Mouse (Mus musculus) lung, adult 2 months (tissue): ENCODE results near the gene Ebf1.

ENCODE experiments used
- CTCF ChIP-seq: fragments of 200-500 bp; IDR thresholded peaks from 2 replicates; pipeline ENCODE4 v1.5.1; 2011; ENCODE audit warnings: mild to moderate bottlenecking, low read length, control low read depth; ENCODE audit not compliant: insufficient read depth
- POLR2A ChIP-seq: fragments of 200-500 bp; IDR thresholded peaks from 2 replicates; pipeline ENCODE4 v1.6.1; 2011; ENCODE audit warnings: low read depth, mild to moderate bottlenecking, control low read depth, low read length, borderline replicate concordance; ENCODE audit errors: extremely low read depth

DNA sequence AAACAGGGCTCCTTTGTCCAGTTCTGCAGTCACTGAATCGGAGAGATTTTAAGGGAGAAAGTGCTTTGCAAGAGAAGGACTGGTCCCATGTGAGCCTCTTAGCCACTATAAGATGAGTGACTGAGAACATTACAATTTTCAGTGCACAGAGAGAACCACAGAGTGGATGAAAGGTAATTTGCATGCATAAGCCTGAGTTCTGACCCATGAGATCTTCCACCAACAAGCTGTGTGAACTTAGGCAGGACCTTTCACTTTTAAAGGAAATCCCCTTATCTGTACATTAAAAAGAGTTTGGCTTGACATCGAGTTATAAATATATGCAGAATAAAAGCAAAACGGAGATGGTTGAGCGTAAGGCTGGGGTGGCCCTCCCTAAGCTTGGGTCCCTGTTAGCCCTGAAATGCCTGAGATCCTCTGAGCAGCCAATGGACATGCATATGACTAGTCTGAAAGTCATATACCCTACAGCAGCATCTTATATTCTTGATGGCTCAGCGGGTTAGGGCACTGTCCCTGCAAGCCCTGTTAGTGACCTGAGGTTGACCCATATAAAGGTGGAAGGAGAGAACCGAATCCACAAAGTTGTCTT, 92.8 kb downstream of the Ebf1 start:
- TF ChIP-seq CTCF: no peak
- TF ChIP-seq POLR2A: no peak
